Mouse (Mus musculus) limb, embryonic 15.5 days (tissue): ENCODE data around the gene Ulk4. TPM values are rescaled to one million over a fixed set of nuclear protein-coding genes. Genes with fewer than 3 reads are reported as not detected.

ENCODE experiments used
- ATAC-seq: fragments of 200-750 bp; cut with Nextera tagmentation; 2 replicates; pipeline ENCODE4 v1.8.0; 2017; ENCODE audit warnings: low read depth, moderate TSS enrichment; ENCODE audit not compliant: insufficient number of reproducible peaks, low FRiP score, low TSS enrichment
- H3K27ac ChIP-seq: fragments of 300-500 bp; sonication (generic); 2 replicates; pipeline ENCODE4 v1.5.1; 2015; ENCODE audit warnings: moderate library complexity, mild to moderate bottlenecking, inconsistent platforms
- H3K27me3 ChIP-seq: fragments of 300-500 bp; sonication (generic); 2 replicates; pipeline ENCODE4 v1.6.1; 2015; ENCODE audit warnings: inconsistent platforms
- H3K36me3 ChIP-seq: fragments of 300-500 bp; sonication (generic); 2 replicates; pipeline ENCODE4 v1.6.1; 2015; ENCODE audit warnings: inconsistent platforms
- H3K4me1 ChIP-seq: fragments of 300-500 bp; sonication (generic); 2 replicates; pipeline ENCODE4 v1.6.1; 2015; ENCODE audit warnings: inconsistent platforms
- H3K4me2 ChIP-seq: fragments of 300-500 bp; sonication (generic); 2 replicates; pipeline ENCODE4 v1.6.1; 2015; ENCODE audit warnings: mild to moderate bottlenecking, inconsistent platforms
- H3K4me3 ChIP-seq: fragments of 300-500 bp; sonication (generic); 2 replicates; pipeline ENCODE4 v1.5.1; 2015; ENCODE audit warnings: mild to moderate bottlenecking, inconsistent platforms
- H3K9ac ChIP-seq: fragments of 300-500 bp; sonication (generic); 2 replicates; pipeline ENCODE4 v1.6.1; 2015; ENCODE audit warnings: inconsistent platforms
- H3K9me3 ChIP-seq: fragments of 300-500 bp; sonication (generic); 2 replicates; pipeline ENCODE4 v1.6.1; 2016; ENCODE audit warnings: inconsistent platforms
- WGBS: fragments of 180-500 bp; shearing (Covaris S2); methylation state at CpG from one replicate; pipeline ENCODE4 v1.1.7; 2015; 5-methylcytosine and 5-hydroxymethylcytosine counted together
- polyA plus RNA-seq: library from polyadenylated mRNA; unstranded; fragments of >200 nt; fragmentation: Nextera tagmentation; extraction: Ambion mirVana; gene quantifications from 2 replicates; pipeline ENCODE4 v1.2.1, GENCODE M21; 2015

Gene Ulk4
- polyA plus RNA-seq, 1 experiment from 2014 or later: 149 TPM

GRCm38 (mm10) chr9:121018524-121019315, 258.3 kb downstream of the Ulk4 start:
- Histone ChIP-seq H3K36me3 (no peaks in the 10 kb centered on the region), H3K27ac (no peak overlapping the region), H3K27me3 (no peaks in the 10 kb centered on the region), H3K9me3 (no peaks in the 10 kb centered on the region), H3K4me1 (peaks cover 19% of the 10 kb centered on the region), H3K4me2 (no peak overlapping the region), H3K4me3 (no peak overlapping the region), H3K9ac (no peak overlapping the region)
- ATAC-seq: no peak
- 97% methylated on average over 2 of the region's 2 CpGs for WGBS

GRCm38 (mm10) chr9:121015810-121016502, 261.0 kb downstream of the Ulk4 start:
- Histone ChIP-seq H3K4me3 (no peak overlapping the region), H3K9ac (no peak overlapping the region), H3K9me3 (no peaks in the 10 kb centered on the region), H3K4me2 (no peak overlapping the region), H3K27ac (peak overlapping the region; percentile 63), H3K27me3 (no peaks in the 10 kb centered on the region), H3K36me3 (no peaks in the 10 kb centered on the region), H3K4me1 (peaks cover 19% of the 10 kb centered on the region)
- no peak for ATAC-seq
- WGBS: 52% methylated on average over 11 of the region's 11 CpGs

GRCm38 (mm10) chr9:121011540-121011939, 265.5 kb downstream of the Ulk4 start:
- H3K4me3 ChIP-seq: no peak overlapping the region
- H3K4me1 ChIP-seq: peaks cover 13% of the 10 kb centered on the region
- 33% methylated on average over 4 of the region's 4 CpGs for WGBS
- 0 out of 2 replicates have a peak, but pooled peaks have one; percentile 12 for ATAC-seq
- no peak overlapping the region for H3K4me2 ChIP-seq
- H3K27ac ChIP-seq: no peak overlapping the region
- no peaks in the 10 kb centered on the region for H3K9me3 ChIP-seq
- H3K9ac ChIP-seq: no peak overlapping the region
- no peaks in the 10 kb centered on the region for H3K36me3 ChIP-seq
- H3K27me3 ChIP-seq: no peaks in the 10 kb centered on the region

- 57% methylated on average over 3 of the region's 3 CpGs for WGBS
- Histone ChIP-seq H3K4me1 (peaks cover 5% of the 10 kb centered on the region), H3K9ac (no peak overlapping the region), H3K27me3 (no peaks in the 10 kb centered on the region), H3K9me3 (no peaks in the 10 kb centered on the region), H3K4me2 (no peak overlapping the region), H3K4me3 (no peak overlapping the region), H3K27ac (no peak overlapping the region), H3K36me3 (no peaks in the 10 kb centered on the region)
- no peak for ATAC-seq
Measured at GRCm38 (mm10) chr9:121010544-121010943, 266.5 kb downstream of the Ulk4 start.

- Histone ChIP-seq H3K9ac (no peak overlapping the region), H3K4me2 (no peak overlapping the region), H3K27ac (no peak overlapping the region), H3K4me3 (no peak overlapping the region), H3K4me1 (peaks cover 19% of the 10 kb centered on the region), H3K27me3 (no peaks in the 10 kb centered on the region), H3K9me3 (no peaks in the 10 kb centered on the region), H3K36me3 (no peaks in the 10 kb centered on the region)
- WGBS: 65% methylated on average over 7 of the region's 7 CpGs
- ATAC-seq: no peak
Measured at GRCm38 (mm10) chr9:121005961-121006360, 271.0 kb downstream of the Ulk4 start.

GRCm38 (mm10) chr9:121001681-121002540, 275.1 kb downstream of the Ulk4 start:
- peak overlapping the region; percentile 48; the same call in 1 of the 2 replicates for H3K27ac ChIP-seq
- peaks cover 35% of the 10 kb centered on the region for H3K4me1 ChIP-seq
- 36% methylated on average over 15 of the region's 15 CpGs for WGBS

GRCm38 (mm10) chr9:121000641-121001320, 276.2 kb downstream of the Ulk4 start:
- 55% methylated on average over 7 of the region's 7 CpGs for WGBS

More at GRCm38 (mm10) chr9:121001681-121002540, 275.1 kb downstream of the Ulk4 start:
- H3K27me3 ChIP-seq: no peaks in the 10 kb centered on the region
- H3K9me3 ChIP-seq: no peaks in the 10 kb centered on the region
- no peak overlapping the region for H3K4me2 ChIP-seq
- H3K9ac ChIP-seq: no peak overlapping the region
- peak; percentile 43; the same call in 1 of the 2 replicates for ATAC-seq
- H3K4me3 ChIP-seq: no peak overlapping the region
- H3K36me3 ChIP-seq: no peaks in the 10 kb centered on the region

GRCm38 (mm10) chr9:120998696-120999095, 278.3 kb downstream of the Ulk4 start:
- H3K27ac ChIP-seq: peak overlapping the region; percentile 55; the same call in 1 of the 2 replicates
- no peak overlapping the region for H3K9ac ChIP-seq

More at GRCm38 (mm10) chr9:121000641-121001320, 276.2 kb downstream of the Ulk4 start:
- Histone ChIP-seq H3K27me3 (no peaks in the 10 kb centered on the region), H3K9ac (no peak overlapping the region), H3K27ac (peak overlapping the region; percentile 48), H3K4me1 (peaks cover 35% of the 10 kb centered on the region), H3K4me2 (no peak overlapping the region), H3K36me3 (no peaks in the 10 kb centered on the region), H3K9me3 (no peaks in the 10 kb centered on the region), H3K4me3 (no peak overlapping the region)
- ATAC-seq: no peak

GRCm38 (mm10) chr9:120994223-120995155, 282.5 kb downstream of the Ulk4 start:
- WGBS: 69% methylated on average over 15 of the region's 15 CpGs
- H3K9ac ChIP-seq: no peak overlapping the region
- ATAC-seq: no peak
- peaks cover 17% of the 10 kb centered on the region; the same call in 1 of the 2 replicates for H3K4me1 ChIP-seq
- H3K36me3 ChIP-seq: no peaks in the 10 kb centered on the region
- H3K27ac ChIP-seq: no peak overlapping the region
- H3K9me3 ChIP-seq: no peaks in the 10 kb centered on the region
- no peak overlapping the region for H3K4me2 ChIP-seq
- no peaks in the 10 kb centered on the region for H3K27me3 ChIP-seq
- no peak overlapping the region for H3K4me3 ChIP-seq

More at GRCm38 (mm10) chr9:120998696-120999095, 278.3 kb downstream of the Ulk4 start:
- WGBS: 58% methylated on average over 11 of the region's 11 CpGs
- no peaks in the 10 kb centered on the region for H3K27me3 ChIP-seq
- H3K4me2 ChIP-seq: no peak overlapping the region
- ATAC-seq: no peak
- H3K4me1 ChIP-seq: peaks cover 36% of the 10 kb centered on the region
- no peaks in the 10 kb centered on the region for H3K36me3 ChIP-seq
- H3K4me3 ChIP-seq: no peak overlapping the region
- H3K9me3 ChIP-seq: no peaks in the 10 kb centered on the region

GRCm38 (mm10) chr9:120993004-120993403, 284.0 kb downstream of the Ulk4 start:
- ATAC-seq: no peak

More at GRCm38 (mm10) chr9:120993004-120993403, 284.0 kb downstream of the Ulk4 start:
- Histone ChIP-seq H3K27me3 (no peaks in the 10 kb centered on the region), H3K4me2 (no peak overlapping the region), H3K4me1 (peaks cover 12% of the 10 kb centered on the region), H3K4me3 (no peak overlapping the region), H3K27ac (no peak overlapping the region), H3K9me3 (no peaks in the 10 kb centered on the region), H3K9ac (no peak overlapping the region), H3K36me3 (no peaks in the 10 kb centered on the region)
- 37% methylated on average over 10 of the region's 10 CpGs for WGBS
